Mouse (Mus musculus): Measurements from ENCODE around the gene Bpnt1.

DNA sequence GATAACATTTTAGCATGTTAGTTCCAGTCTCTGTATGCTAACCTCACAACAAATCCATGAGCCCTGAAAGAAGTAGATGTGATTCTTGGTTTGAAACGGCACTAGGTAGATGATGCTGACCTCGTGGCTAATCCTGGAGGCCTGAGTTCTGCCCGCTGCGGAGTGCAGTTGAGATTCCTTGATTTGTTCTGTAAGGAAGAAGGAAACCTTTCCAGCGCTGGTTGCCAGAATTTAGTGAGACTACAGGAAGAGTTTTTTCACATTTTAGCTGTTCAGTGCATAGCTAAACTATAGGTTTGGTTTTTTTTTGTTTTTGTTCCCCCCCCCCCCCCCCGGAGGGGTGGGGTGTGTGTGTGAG, 32.2 kb downstream of the Bpnt1 start:
- TF ChIP-seq EP300 (IDR thresholded peaks at IDR 0.05; ENCODE audit: low read depth) (no peak), CTCF (IDR thresholded peaks at IDR 0.05; ENCODE audit: low read depth) (no peak)

Measured in heart, postnatal 0 days (tissue).